Mouse (Mus musculus): ENCODE results near the gene Cd300ld5.

DNA sequence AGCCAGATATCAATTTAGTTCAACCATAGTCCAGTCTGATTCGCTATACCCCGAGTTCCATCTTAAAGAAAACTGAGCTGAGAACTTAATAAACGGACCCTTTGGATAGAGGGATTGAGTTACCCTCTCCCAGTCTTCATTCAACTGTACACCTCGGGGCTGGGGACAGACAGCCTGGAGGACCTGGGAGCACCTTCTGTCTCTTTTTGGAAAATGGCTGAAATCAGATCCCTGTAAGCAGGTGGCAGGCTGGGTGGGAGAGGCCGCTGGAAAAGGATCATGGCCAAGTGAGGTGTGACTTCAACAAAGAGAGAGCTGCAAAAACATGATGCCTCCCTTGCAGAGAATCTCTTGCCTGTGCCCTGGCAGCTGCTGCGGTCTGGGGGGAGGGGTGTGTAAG is 44.6 kb upstream of the Cd300ld5 start:
- TF ChIP-seq CTCF (IDR thresholded peaks at IDR 0.05; ENCODE audit: low read depth, low read length), result no peak
- TF ChIP-seq POLR2A (IDR thresholded peaks at IDR 0.05; ENCODE audit: borderline replicate concordance, low read depth, low read length), result no peak
